Mouse (Mus musculus): ENCODE measurements at regions not wholly inside any gene's neighbourhood (a gene's known extent, or its start where the extent isn't known, plus 50 kb on each side); places are given as distances from the start of the nearest gene placed in this dataset.

DNA sequence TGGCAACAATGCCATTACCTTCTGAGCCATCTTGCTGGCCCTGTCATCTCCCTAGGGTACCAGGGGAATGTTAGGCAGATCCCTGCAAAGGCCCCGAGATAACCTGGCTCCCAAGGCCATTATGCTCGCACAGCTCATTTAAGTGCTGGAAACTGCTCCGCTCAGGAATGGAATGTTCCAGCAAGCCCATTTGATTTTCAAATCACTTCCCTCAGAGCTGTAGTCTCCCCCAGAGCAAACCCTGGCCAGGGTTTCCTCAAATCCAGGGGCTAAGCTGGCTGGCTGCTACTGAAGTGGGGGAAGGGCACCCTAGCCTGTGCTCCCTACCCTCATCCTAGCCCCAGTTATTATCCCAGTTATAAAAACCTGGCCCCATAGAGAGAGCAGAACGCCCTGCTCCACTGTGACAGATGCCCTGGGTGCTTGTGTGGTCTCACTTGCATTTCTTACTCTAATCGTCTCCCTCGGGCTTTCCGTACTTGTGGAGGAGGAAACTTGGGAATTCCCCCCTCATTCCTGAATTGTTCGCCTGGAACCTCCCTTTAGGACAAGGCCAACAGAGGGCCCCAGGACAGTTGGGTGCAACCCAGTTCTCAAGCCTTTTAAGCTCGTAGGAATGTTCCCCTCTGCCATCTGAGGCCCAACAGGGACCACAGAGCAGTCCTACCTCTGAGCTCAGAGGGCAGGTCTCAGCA is 128.6 kb downstream of the Tfcp2l1 start:
- TF ChIP-seq CTCF (IDR thresholded peaks at IDR 0.05; ENCODE audit: low read depth, low read length) (no peak), GATA1 (IDR thresholded peaks at IDR 0.05; ENCODE audit: borderline replicate concordance, low read length) (no peak), POLR2AphosphoS5 (IDR thresholded peaks at IDR 0.05; ENCODE audit: insufficient replicate concordance, low read depth, low read length) (no peak), TAL1 (conservative IDR thresholded peaks at IDR 0.05; ENCODE audit: low read depth, low read length) (no peak)
